Mouse (Mus musculus): Measurements from ENCODE around the gene Slc26a1. TPM values are rescaled to one million over a fixed set of nuclear protein-coding genes. Genes with fewer than 3 reads are reported as not detected.

Slc26a1 gene
- polyA plus RNA-seq, 1 experiment from 2014 or later: 0.62 TPM

- Histone ChIP-seq H3K9ac (no peak overlapping the region), H3K4me1 (peaks cover 5% of the 10 kb centered on the region), H3K36me3 (peaks cover 84% of the 10 kb centered on the region), H3K9me3 (no peaks in the 10 kb centered on the region), H3K4me3 (no peak overlapping the region), H3K27ac (replicated peaks) (no peak overlapping the region), H3K4me2 (no peak overlapping the region), H3K27me3 (replicated peaks) (no peaks in the 10 kb centered on the region)
- WGBS: 86% methylated on average over 10 of the region's 10 CpGs
- ATAC-seq (ENCODE audit: extremely low read depth, insufficient number of reproducible peaks, low FRiP score, low TSS enrichment): no peak
Observed at GRCm38 (mm10) chr5:108654444-108654990, 20.9 kb downstream of the Slc26a1 start.

- Histone ChIP-seq H3K9ac (no peak overlapping the region), H3K27me3 (replicated peaks) (no peaks in the 10 kb centered on the region), H3K36me3 (peaks cover 96% of the 10 kb centered on the region), H3K4me3 (no peak overlapping the region), H3K4me1 (no peaks in the 10 kb centered on the region), H3K4me2 (no peak overlapping the region), H3K27ac (replicated peaks) (no peak overlapping the region), H3K9me3 (no peaks in the 10 kb centered on the region)
- WGBS: 82% methylated on average over 6 of the region's 6 CpGs
- no peak for ATAC-seq (ENCODE audit: extremely low read depth, insufficient number of reproducible peaks, low FRiP score, low TSS enrichment)
Observed at GRCm38 (mm10) chr5:108653341-108653740, 22.0 kb downstream of the Slc26a1 start.

- no peak overlapping the region for H3K4me3 ChIP-seq
- WGBS: 38% methylated on average over 1 of the region's 1 CpGs
- H3K4me1 ChIP-seq: no peaks in the 10 kb centered on the region
- no peak overlapping the region for H3K4me2 ChIP-seq
- H3K27ac ChIP-seq (replicated peaks): no peak overlapping the region
- no peak overlapping the region for H3K9ac ChIP-seq
- H3K9me3 ChIP-seq: no peaks in the 10 kb centered on the region
- no peak for ATAC-seq (ENCODE audit: extremely low read depth, insufficient number of reproducible peaks, low FRiP score, low TSS enrichment)
- H3K36me3 ChIP-seq: peaks cover 96% of the 10 kb centered on the region
- H3K27me3 ChIP-seq (replicated peaks): no peaks in the 10 kb centered on the region
Observed at GRCm38 (mm10) chr5:108651823-108652222, 23.5 kb downstream of the Slc26a1 start.

GRCm38 (mm10) chr5:108651136-108651720 lies 24.1 kb downstream of the Slc26a1 start:
- whole genome bisulfite sequencing: 76% methylated on average over 5 of the region's 5 CpGs
- Histone ChIP-seq H3K9me3 (no peaks in the 10 kb centered on the region), H3K4me3 (no peak overlapping the region), H3K4me2 (no peak overlapping the region), H3K4me1 (no peaks in the 10 kb centered on the region), H3K27me3 (replicated peaks) (no peaks in the 10 kb centered on the region), H3K9ac (no peak overlapping the region), H3K36me3 (peaks cover 97% of the 10 kb centered on the region), H3K27ac (replicated peaks) (no peak overlapping the region)
- ATAC-seq (ENCODE audit: extremely low read depth, insufficient number of reproducible peaks, low FRiP score, low TSS enrichment): no peak

- no peaks in the 10 kb centered on the region for H3K27me3 ChIP-seq (replicated peaks)
- no peak overlapping the region for H3K4me2 ChIP-seq
- no peaks in the 10 kb centered on the region for H3K4me1 ChIP-seq
- WGBS: 84% methylated on average over 7 of the region's 7 CpGs
- ATAC-seq (ENCODE audit: extremely low read depth, insufficient number of reproducible peaks, low FRiP score, low TSS enrichment): no peak
- no peak overlapping the region for H3K27ac ChIP-seq (replicated peaks)
- H3K4me3 ChIP-seq: no peak overlapping the region
- peaks cover 97% of the 10 kb centered on the region for H3K36me3 ChIP-seq
- H3K9me3 ChIP-seq: no peaks in the 10 kb centered on the region
- no peak overlapping the region for H3K9ac ChIP-seq
Observed at GRCm38 (mm10) chr5:108650341-108650740, 25.0 kb downstream of the Slc26a1 start.

GRCm38 (mm10) chr5:108648937-108649576 lies 26.3 kb downstream of the Slc26a1 start:
- 82% methylated on average over 11 of the region's 11 CpGs for WGBS
- Histone ChIP-seq H3K9me3 (no peaks in the 10 kb centered on the region), H3K4me3 (no peak overlapping the region), H3K9ac (no peak overlapping the region), H3K4me1 (peaks cover 2% of the 10 kb centered on the region; the same call in 1 of the 2 replicates), H3K27me3 (replicated peaks) (no peaks in the 10 kb centered on the region), H3K27ac (replicated peaks) (no peak overlapping the region), H3K36me3 (peaks cover 95% of the 10 kb centered on the region), H3K4me2 (no peak overlapping the region)
- ATAC-seq (ENCODE audit: extremely low read depth, insufficient number of reproducible peaks, low FRiP score, low TSS enrichment): no peak

GRCm38 (mm10) chr5:108647820-108648465 lies 27.4 kb downstream of the Slc26a1 start:
- 83% methylated on average over 2 of the region's 2 CpGs for WGBS
- Histone ChIP-seq H3K4me1 (peaks cover 10% of the 10 kb centered on the region), H3K9ac (no peak overlapping the region), H3K4me2 (no peak overlapping the region), H3K9me3 (no peaks in the 10 kb centered on the region), H3K36me3 (peaks cover 94% of the 10 kb centered on the region), H3K27me3 (replicated peaks) (no peaks in the 10 kb centered on the region), H3K4me3 (no peak overlapping the region), H3K27ac (replicated peaks) (no peak overlapping the region)
- no peak for ATAC-seq (ENCODE audit: extremely low read depth, insufficient number of reproducible peaks, low FRiP score, low TSS enrichment)

GRCm38 (mm10) chr5:108647311-108647710 lies 28.1 kb downstream of the Slc26a1 start:
- no peak overlapping the region for H3K4me3 ChIP-seq
- H3K27me3 ChIP-seq (replicated peaks): no peaks in the 10 kb centered on the region
- H3K36me3 ChIP-seq: peaks cover 94% of the 10 kb centered on the region
- H3K4me1 ChIP-seq: peaks cover 10% of the 10 kb centered on the region
- no peak overlapping the region for H3K9ac ChIP-seq
- WGBS: 82% methylated on average over 2 of the region's 2 CpGs
- H3K4me2 ChIP-seq: no peak overlapping the region
- H3K9me3 ChIP-seq: no peaks in the 10 kb centered on the region
- ATAC-seq (ENCODE audit: extremely low read depth, insufficient number of reproducible peaks, low FRiP score, low TSS enrichment): no peak
- no peak overlapping the region for H3K27ac ChIP-seq (replicated peaks)

GRCm38 (mm10) chr5:108646343-108646660 lies 29.1 kb downstream of the Slc26a1 start:
- no peak overlapping the region for H3K4me2 ChIP-seq
- H3K36me3 ChIP-seq: peaks cover 93% of the 10 kb centered on the region
- no peak overlapping the region for H3K4me3 ChIP-seq
- H3K4me1 ChIP-seq: peaks cover 10% of the 10 kb centered on the region
- no peak overlapping the region for H3K27ac ChIP-seq (replicated peaks)
- no peaks in the 10 kb centered on the region for H3K27me3 ChIP-seq (replicated peaks)
- WGBS: 84% methylated on average over 3 of the region's 3 CpGs
- no peak for ATAC-seq (ENCODE audit: extremely low read depth, insufficient number of reproducible peaks, low FRiP score, low TSS enrichment)
- H3K9me3 ChIP-seq: no peaks in the 10 kb centered on the region
- no peak overlapping the region for H3K9ac ChIP-seq

GRCm38 (mm10) chr5:108645651-108646342 lies 29.6 kb downstream of the Slc26a1 start:
- Histone ChIP-seq H3K36me3 (peaks cover 92% of the 10 kb centered on the region), H3K27me3 (replicated peaks) (no peaks in the 10 kb centered on the region), H3K4me1 (peaks cover 10% of the 10 kb centered on the region), H3K9ac (no peak overlapping the region), H3K4me3 (no peak overlapping the region), H3K27ac (replicated peaks) (no peak overlapping the region), H3K9me3 (no peaks in the 10 kb centered on the region), H3K4me2 (no peak overlapping the region)
- WGBS: 89% methylated on average over 9 of the region's 9 CpGs
- ATAC-seq (ENCODE audit: extremely low read depth, insufficient number of reproducible peaks, low FRiP score, low TSS enrichment): no peak

GRCm38 (mm10) chr5:108643674-108644073 lies 31.7 kb downstream of the Slc26a1 start:
- Histone ChIP-seq H3K9ac (no peak overlapping the region), H3K27ac (replicated peaks) (no peak overlapping the region), H3K4me3 (no peak overlapping the region), H3K9me3 (no peaks in the 10 kb centered on the region), H3K27me3 (replicated peaks) (no peaks in the 10 kb centered on the region), H3K4me2 (no peak overlapping the region), H3K4me1 (peaks cover 10% of the 10 kb centered on the region), H3K36me3 (peaks cover 81% of the 10 kb centered on the region)
- no peak for ATAC-seq (ENCODE audit: extremely low read depth, insufficient number of reproducible peaks, low FRiP score, low TSS enrichment)
- 55% methylated on average over 2 of the region's 2 CpGs for WGBS
